Mouse (Mus musculus) forebrain, postnatal 0 days (tissue): ENCODE data around the gene Bcl2. TPM values are rescaled to one million over a fixed set of nuclear protein-coding genes. Genes with fewer than 3 reads are reported as not detected.

Experiments used
- ATAC-seq: fragments of 200-750 bp; cut with Nextera tagmentation; 2 replicates; pipeline ENCODE4 v1.8.0; 2017; ENCODE audit warnings: mild to moderate bottlenecking, moderate library complexity
- DNase-seq: peaks from one replicate; pipeline ENCODE4 v3.0.0-alpha.2; 2015
- H3K27ac ChIP-seq: fragments of 300-500 bp; sonication (generic); 2 replicates; pipeline ENCODE4 v1.5.1; 2014; ENCODE audit warnings: low read depth, mild to moderate bottlenecking, antibody characterized with exemption, low read length, moderate library complexity, mixed read lengths
- H3K27me3 ChIP-seq: fragments of 300-500 bp; sonication (generic); 2 replicates; pipeline ENCODE4 v1.6.1; 2014; ENCODE audit warnings: mild to moderate bottlenecking, low read length, mixed read lengths; ENCODE audit not compliant: insufficient read depth
- H3K36me3 ChIP-seq: fragments of 300-500 bp; sonication (generic); 2 replicates; pipeline ENCODE4 v1.6.1; 2014; ENCODE audit warnings: mild to moderate bottlenecking, moderate library complexity; ENCODE audit not compliant: insufficient read depth
- H3K4me1 ChIP-seq: fragments of 300-500 bp; sonication (generic); 2 replicates; pipeline ENCODE4 v1.6.1; 2014; ENCODE audit warnings: antibody characterized with exemption; ENCODE audit not compliant: insufficient read depth
- H3K4me2 ChIP-seq: fragments of 300-500 bp; sonication (generic); 2 replicates; pipeline ENCODE4 v1.6.1; 2014; ENCODE audit warnings: low read depth, mild to moderate bottlenecking, moderate library complexity
- H3K4me3 ChIP-seq: fragments of 300-500 bp; sonication (generic); 2 replicates; pipeline ENCODE4 v1.5.1; 2014; ENCODE audit warnings: low read depth, low read length, mixed read lengths
- H3K9ac ChIP-seq: fragments of 300-500 bp; sonication (generic); 2 replicates; pipeline ENCODE4 v1.6.1; 2014; ENCODE audit warnings: mild to moderate bottlenecking
- H3K9me3 ChIP-seq: fragments of 300-500 bp; sonication (generic); 2 replicates; pipeline ENCODE4 v1.6.1; 2016; ENCODE audit warnings: low read length
- CTCF ChIP-seq: sonication (generic); IDR thresholded peaks from 2 replicates; pipeline ENCODE4 v1.5.1; 2016; ENCODE audit warnings: antibody characterized with exemption, control low read depth, low read depth
- WGBS: fragments of 180-500 bp; shearing (Covaris S2); extraction: QIAGEN DNeasy Blood & Tissue Kit; methylation state at CpG from one replicate; pipeline ENCODE4 v1.1.7; 2014; 5-methylcytosine and 5-hydroxymethylcytosine counted together
- polyA plus RNA-seq: library from polyadenylated mRNA; unstranded; fragments of >200 nt; fragmentation: Nextera tagmentation; extraction: Ambion mirVana; gene quantifications from 2 replicates; pipeline ENCODE4 v1.2.1, GENCODE M21; 2015
- total RNA-seq: library from RNA; depleted of rRNA; stranded (reverse); fragments of >200 nt; gene quantifications from 2 replicates; pipeline ENCODE4 v1.2.3, GENCODE M21; 2014

The Bcl2 gene
- total and polyA plus RNA-seq, 2 experiments from 2014 or later = 6.3 to 14.1 TPM

GRCm38 (mm10) chr1:106527537-106527936 lies 186.5 kb downstream of the Bcl2 start:
- H3K9ac ChIP-seq = no peak overlapping the region
- no peak for DNase-seq
- no peak for ATAC-seq

GRCm38 (mm10) chr1:106526751-106527150 lies 187.3 kb downstream of the Bcl2 start:
- DNase-seq (no peak), ATAC-seq (no peak)
- H3K4me3 ChIP-seq = no peak overlapping the region
- WGBS = 65% methylated on average over 7 of the region's 7 CpGs
- no peak overlapping the region for H3K9ac ChIP-seq
- no peaks in the 10 kb centered on the region; the same call in 1 of the 2 replicates for H3K4me1 ChIP-seq
- no peaks in the 10 kb centered on the region for H3K27me3 ChIP-seq
- H3K36me3 ChIP-seq = no peaks in the 10 kb centered on the region
- no peak for TF ChIP-seq CTCF
- no peak overlapping the region for H3K4me2 ChIP-seq
- no peak overlapping the region for H3K27ac ChIP-seq
- no peaks in the 10 kb centered on the region for H3K9me3 ChIP-seq

More at GRCm38 (mm10) chr1:106527537-106527936, 186.5 kb downstream of the Bcl2 start:
- WGBS = 49% methylated on average over 1 of the region's 1 CpGs
- Histone ChIP-seq H3K27ac (no peak overlapping the region), H3K36me3 (no peaks in the 10 kb centered on the region), H3K9me3 (no peaks in the 10 kb centered on the region), H3K4me1 (no peaks in the 10 kb centered on the region; the same call in 1 of the 2 replicates), H3K4me2 (no peak overlapping the region), H3K4me3 (no peak overlapping the region), H3K27me3 (no peaks in the 10 kb centered on the region)
- TF ChIP-seq CTCF = no peak

GRCm38 (mm10) chr1:106526112-106526511 lies 188.0 kb downstream of the Bcl2 start:
- no peak overlapping the region for H3K27ac ChIP-seq
- no peak overlapping the region for H3K4me3 ChIP-seq
- H3K4me1 ChIP-seq = no peaks in the 10 kb centered on the region; the same call in 1 of the 2 replicates
- no peaks in the 10 kb centered on the region for H3K9me3 ChIP-seq
- 89% methylated on average over 3 of the region's 3 CpGs for WGBS
- H3K9ac ChIP-seq = no peak overlapping the region
- DNase-seq (no peak), ATAC-seq (no peak)
- H3K27me3 ChIP-seq = no peaks in the 10 kb centered on the region
- H3K36me3 ChIP-seq = no peaks in the 10 kb centered on the region
- no peak for TF ChIP-seq CTCF
- no peak overlapping the region for H3K4me2 ChIP-seq

GRCm38 (mm10) chr1:106523741-106524140 lies 190.3 kb downstream of the Bcl2 start:
- no peak for DNase-seq
- WGBS = 70% methylated on average over 6 of the region's 6 CpGs
- Histone ChIP-seq H3K9ac (no peak overlapping the region), H3K4me3 (no peak overlapping the region), H3K4me1 (no peaks in the 10 kb centered on the region; the same call in 1 of the 2 replicates), H3K27ac (no peak overlapping the region), H3K36me3 (no peaks in the 10 kb centered on the region), H3K27me3 (no peaks in the 10 kb centered on the region), H3K9me3 (no peaks in the 10 kb centered on the region), H3K4me2 (no peak overlapping the region)
- no peak for ATAC-seq
- no peak for TF ChIP-seq CTCF

GRCm38 (mm10) chr1:106523009-106523408 lies 191.1 kb downstream of the Bcl2 start:
- Histone ChIP-seq H3K9me3 (no peaks in the 10 kb centered on the region), H3K4me3 (no peak overlapping the region), H3K9ac (no peak overlapping the region), H3K4me1 (no peaks in the 10 kb centered on the region; the same call in 1 of the 2 replicates), H3K27me3 (no peaks in the 10 kb centered on the region), H3K27ac (no peak overlapping the region), H3K36me3 (no peaks in the 10 kb centered on the region), H3K4me2 (no peak overlapping the region)
- WGBS = 66% methylated on average over 5 of the region's 5 CpGs
- DNase-seq = no peak
- no peak for ATAC-seq
- TF ChIP-seq CTCF = no peak

GRCm38 (mm10) chr1:106517591-106518177 lies 196.4 kb downstream of the Bcl2 start:
- no peaks in the 10 kb centered on the region for H3K27me3 ChIP-seq
- no peak for TF ChIP-seq CTCF
- H3K4me3 ChIP-seq = no peak overlapping the region
- H3K4me2 ChIP-seq = no peak overlapping the region
- no peaks in the 10 kb centered on the region for H3K36me3 ChIP-seq
- 83% methylated on average over 6 of the region's 6 CpGs for WGBS
- H3K27ac ChIP-seq = no peak overlapping the region
- DNase-seq (no peak), ATAC-seq (no peak)
- H3K9ac ChIP-seq = no peak overlapping the region
- H3K9me3 ChIP-seq = no peaks in the 10 kb centered on the region
- H3K4me1 ChIP-seq = no peaks in the 10 kb centered on the region; the same call in 1 of the 2 replicates

GRCm38 (mm10) chr1:106517099-106517498 lies 197.0 kb downstream of the Bcl2 start:
- H3K4me2 ChIP-seq = no peak overlapping the region
- H3K4me1 ChIP-seq = no peaks in the 10 kb centered on the region
- H3K36me3 ChIP-seq = no peaks in the 10 kb centered on the region
- TF ChIP-seq CTCF = no peak
- DNase-seq = no peak
- H3K27ac ChIP-seq = no peak overlapping the region
- no peak for ATAC-seq
- WGBS = 100% methylated on average over 1 of the region's 1 CpGs
- H3K9ac ChIP-seq = no peak overlapping the region
- H3K27me3 ChIP-seq = no peaks in the 10 kb centered on the region
- H3K4me3 ChIP-seq = no peak overlapping the region
- no peaks in the 10 kb centered on the region for H3K9me3 ChIP-seq
